Mouse (Mus musculus): ENCODE measurements at regions not wholly inside any gene's neighbourhood (a gene's known extent, or its start where the extent isn't known, plus 50 kb on each side); places are given as distances from the start of the nearest gene placed in this dataset.

DNA sequence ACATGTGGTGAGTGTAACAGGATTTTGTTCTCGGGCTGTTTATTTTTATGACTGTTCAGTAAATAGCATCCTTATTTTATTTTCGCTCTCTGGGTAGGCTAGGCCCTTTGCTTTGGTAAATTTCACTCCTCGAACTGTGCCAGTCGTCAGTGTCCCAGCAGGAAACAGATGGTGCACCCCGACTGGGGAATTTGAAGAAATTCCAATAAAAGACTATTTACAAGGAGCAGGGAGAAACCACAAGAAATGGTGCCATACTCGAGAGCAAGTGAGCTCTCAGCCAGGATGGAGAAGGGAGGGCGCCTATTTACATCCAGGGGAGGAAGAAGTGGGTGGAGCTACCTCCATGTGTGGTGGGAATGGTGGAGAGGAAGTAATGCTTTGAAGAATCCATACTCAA is 213.0 kb downstream of the Zfp326 start:
- TF ChIP-seq POLR2A (IDR thresholded peaks at IDR 0.05; ENCODE audit: low read depth, low read length), result no peak
- no peak for TF ChIP-seq CTCF (IDR thresholded peaks at IDR 0.05; ENCODE audit: borderline replicate concordance, insufficient read depth, low read length)

Measured in embryonic fibroblast, embryonic 13.5 days (primary cell).